Mouse (Mus musculus) midbrain, postnatal 0 days (tissue): ENCODE results near the gene Leo1. TPM values are rescaled to one million over a fixed set of nuclear protein-coding genes. Genes with fewer than 3 reads are reported as not detected.

ENCODE experiments used
- ATAC-seq: fragments of 200-750 bp; cut with Nextera tagmentation; 2 replicates; pipeline ENCODE4 v1.8.0; 2017; ENCODE audit warnings: moderate number of reproducible peaks, mild to moderate bottlenecking, moderate TSS enrichment, moderate library complexity; ENCODE audit not compliant: low FRiP score
- DNase-seq: peaks from one replicate; pipeline ENCODE4 v3.0.0-alpha.2; 2015; ENCODE audit warnings: low spot score
- H3K27ac ChIP-seq: fragments of 300-500 bp; sonication (generic); 2 replicates; pipeline ENCODE4 v1.5.1; 2014; ENCODE audit warnings: low read depth, mild to moderate bottlenecking, low read length, mixed read lengths
- H3K27me3 ChIP-seq: fragments of 300-500 bp; sonication (generic); 2 replicates; pipeline ENCODE4 v1.6.1; 2014; ENCODE audit warnings: low read length, control low read depth, mixed read lengths; ENCODE audit not compliant: insufficient read depth
- H3K36me3 ChIP-seq: fragments of 300-500 bp; sonication (generic); 2 replicates; pipeline ENCODE4 v1.6.1; 2014; ENCODE audit warnings: low read length, control low read depth, mixed read lengths; ENCODE audit not compliant: insufficient read depth
- H3K4me1 ChIP-seq: fragments of 300-500 bp; sonication (generic); 2 replicates; pipeline ENCODE4 v1.6.1; 2014; ENCODE audit warnings: mild to moderate bottlenecking, control low read depth, antibody characterized with exemption, low read length, mixed read lengths; ENCODE audit not compliant: insufficient read depth
- H3K4me2 ChIP-seq: fragments of 300-500 bp; sonication (generic); 2 replicates; pipeline ENCODE4 v1.6.1; 2014; ENCODE audit warnings: low read depth, mild to moderate bottlenecking, low read length, mixed read lengths; ENCODE audit not compliant: poor library complexity, severe bottlenecking
- H3K4me3 ChIP-seq: fragments of 300-500 bp; sonication (generic); 2 replicates; pipeline ENCODE4 v1.5.1; 2014; ENCODE audit warnings: low read depth, mild to moderate bottlenecking, low read length, moderate library complexity
- H3K9ac ChIP-seq: fragments of 300-500 bp; sonication (generic); replicated peaks from 2 replicates; pipeline ENCODE4 v1.6.1; 2014; ENCODE audit warnings: mild to moderate bottlenecking, low read length, moderate library complexity, mixed read lengths; ENCODE audit not compliant: poor library complexity, severe bottlenecking
- H3K9me3 ChIP-seq: fragments of 300-500 bp; sonication (generic); 2 replicates; pipeline ENCODE4 v1.6.1; 2016; ENCODE audit warnings: low read length, control low read depth
- CTCF ChIP-seq: IDR thresholded peaks from 2 replicates; pipeline ENCODE4 v1.5.1; 2016; ENCODE audit warnings: antibody characterized with exemption, mild to moderate bottlenecking
- WGBS: fragments of 180-500 bp; shearing (Covaris S2); extraction: QIAGEN DNeasy Blood & Tissue Kit; methylation state at CpG from one replicate; pipeline ENCODE4 v1.1.7; 2014; 5-methylcytosine and 5-hydroxymethylcytosine counted together
- polyA plus RNA-seq: library from polyadenylated mRNA; unstranded; fragments of >200 nt; fragmentation: Nextera tagmentation; extraction: Ambion mirVana; gene quantifications from 2 replicates; pipeline ENCODE4 v1.2.1, GENCODE M21; 2015
- total RNA-seq: library from RNA; depleted of rRNA; stranded (reverse); fragments of >200 nt; gene quantifications from 2 replicates; pipeline ENCODE4 v1.2.3, GENCODE M21; 2014

The Leo1 gene
- total and polyA plus RNA-seq, 2 experiments from 2014 or later, result 27.8 to 45.0 TPM

DNA sequence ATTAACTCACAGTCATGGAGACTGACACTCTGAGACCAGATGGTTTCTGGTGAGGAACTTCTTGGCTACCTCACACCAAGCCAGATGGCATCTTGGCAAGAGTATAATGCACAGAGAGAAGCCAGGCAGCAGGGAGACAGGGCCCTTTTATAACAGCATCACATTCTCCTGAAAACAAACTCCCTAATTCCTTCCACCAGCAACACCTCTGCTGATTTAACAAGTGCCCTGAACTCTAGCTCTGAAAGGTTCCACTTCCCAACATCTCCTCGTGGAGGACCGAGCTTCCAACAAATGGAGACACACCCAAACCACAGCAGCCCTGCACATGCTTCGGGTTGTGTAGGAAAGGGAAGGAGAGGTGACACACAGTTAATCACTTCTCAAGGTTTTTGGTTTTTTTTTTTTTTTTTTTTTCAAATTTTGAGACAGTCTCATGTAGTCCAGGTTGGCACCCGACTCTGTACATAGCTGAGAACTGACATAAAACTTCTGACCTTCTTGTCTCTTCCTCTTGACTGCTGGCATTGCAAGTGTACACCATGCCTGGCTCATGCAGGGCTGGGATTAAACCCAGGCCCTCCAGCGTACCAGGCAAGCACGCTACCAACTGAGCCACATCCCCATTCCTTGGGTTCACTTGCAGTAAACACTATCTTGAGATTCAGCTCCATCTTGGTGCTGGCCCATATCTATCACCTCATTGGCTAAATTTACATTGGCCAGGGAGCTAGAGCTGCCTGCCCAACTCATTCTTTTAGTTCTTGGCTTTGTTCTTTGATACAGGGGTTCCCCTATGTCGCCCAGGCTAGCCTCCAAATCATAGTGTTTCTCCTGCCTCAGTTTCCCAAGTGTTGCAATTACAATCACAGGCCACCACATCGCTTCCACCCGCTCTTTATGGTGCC, 13.7 kb upstream of the Leo1 start:
- Histone ChIP-seq H3K4me2 (no peak overlapping the region), H3K9ac (no peak overlapping the region), H3K4me3 (no peak overlapping the region), H3K4me1 (no peaks in the 10 kb centered on the region), H3K27me3 (no peaks in the 10 kb centered on the region), H3K36me3 (no peaks in the 10 kb centered on the region), H3K9me3 (no peaks in the 10 kb centered on the region), H3K27ac (no peak overlapping the region)
- DNase-seq, result peak; percentile 60
- TF ChIP-seq CTCF, result no peak
- no peak for ATAC-seq
- 79% methylated on average over 9 of the region's 9 CpGs for WGBS

DNA sequence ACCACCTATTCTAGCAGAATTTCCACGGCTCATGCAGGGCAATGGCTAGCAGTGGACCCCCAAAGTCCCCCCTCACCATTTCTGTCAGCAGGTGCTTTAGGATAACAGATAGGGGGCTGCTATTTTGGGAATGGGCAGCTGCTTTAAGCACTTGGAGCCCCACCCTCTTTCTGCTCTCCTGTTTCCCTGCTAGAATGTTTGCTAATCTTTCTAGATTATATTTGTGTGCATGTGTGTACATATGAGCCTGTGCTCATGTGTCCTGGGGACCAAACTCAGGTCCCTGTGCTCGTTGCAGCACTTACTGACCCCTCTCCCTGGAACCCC, 13.1 kb upstream of the Leo1 start:
- no peaks in the 10 kb centered on the region for H3K27me3 ChIP-seq
- no peak overlapping the region for H3K27ac ChIP-seq
- TF ChIP-seq CTCF, result no peak
- H3K4me1 ChIP-seq, result no peaks in the 10 kb centered on the region
- no peaks in the 10 kb centered on the region for H3K9me3 ChIP-seq
- DNase-seq (no peak), ATAC-seq (no peak)
- WGBS, result 65% methylated on average over 2 of the region's 2 CpGs
- no peaks in the 10 kb centered on the region for H3K36me3 ChIP-seq
- H3K9ac ChIP-seq, result no peak overlapping the region
- no peak overlapping the region for H3K4me3 ChIP-seq
- no peak overlapping the region for H3K4me2 ChIP-seq

DNA sequence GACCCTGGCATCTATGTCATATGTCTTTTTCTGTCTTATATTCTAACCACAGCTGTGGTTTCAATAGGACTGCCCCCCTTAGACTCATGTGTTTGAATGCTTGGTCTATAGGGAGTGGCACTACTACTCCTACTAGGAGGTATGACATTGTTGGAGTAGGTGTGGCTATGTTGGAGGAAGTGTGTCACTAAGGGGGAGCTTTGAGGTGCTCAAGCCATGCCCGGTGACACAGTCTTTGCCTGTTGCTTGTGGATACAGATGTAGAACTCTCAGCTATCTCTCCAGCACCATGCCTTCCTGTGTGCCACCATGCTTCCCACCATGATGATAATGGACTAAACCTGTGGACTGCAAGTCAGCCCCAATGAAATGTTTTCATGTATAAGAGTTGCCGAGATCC, 12.3 kb upstream of the Leo1 start:
- H3K4me2 ChIP-seq, result no peak overlapping the region
- no peaks in the 10 kb centered on the region for H3K27me3 ChIP-seq
- H3K27ac ChIP-seq, result no peak overlapping the region
- no peak for TF ChIP-seq CTCF
- no peaks in the 10 kb centered on the region for H3K9me3 ChIP-seq
- no peak overlapping the region for H3K4me3 ChIP-seq
- no peak overlapping the region for H3K9ac ChIP-seq
- ATAC-seq, result no peak
- 93% methylated on average over 2 of the region's 2 CpGs for WGBS
- DNase-seq, result no peak
- no peaks in the 10 kb centered on the region for H3K4me1 ChIP-seq
- H3K36me3 ChIP-seq, result no peaks in the 10 kb centered on the region

DNA sequence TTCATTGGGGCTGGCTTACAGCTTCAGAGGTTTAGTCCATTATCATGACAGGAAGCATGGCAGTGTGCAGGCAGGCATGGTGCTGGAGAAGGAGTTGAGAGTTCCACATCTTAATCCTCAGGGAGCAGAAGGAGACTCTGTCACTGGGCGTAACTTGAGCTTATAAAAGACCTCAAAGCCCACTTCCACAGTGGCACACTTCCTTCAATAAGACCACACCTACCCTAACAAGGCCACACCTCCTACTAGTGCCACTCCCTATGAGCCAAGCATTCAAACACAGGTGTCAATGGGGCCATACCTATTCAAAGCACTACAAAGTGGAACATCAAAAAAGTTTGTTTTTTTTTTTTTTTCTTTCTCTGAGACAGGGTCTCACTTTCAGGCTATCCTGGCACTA, 11.7 kb upstream of the Leo1 start:
- H3K4me2 ChIP-seq, result no peak overlapping the region
- no peak for TF ChIP-seq CTCF
- WGBS, result 91% methylated on average over 1 of the region's 1 CpGs
- H3K4me1 ChIP-seq, result no peaks in the 10 kb centered on the region
- H3K9ac ChIP-seq, result no peak overlapping the region
- H3K27ac ChIP-seq, result no peak overlapping the region
- H3K27me3 ChIP-seq, result no peaks in the 10 kb centered on the region
- no peaks in the 10 kb centered on the region for H3K9me3 ChIP-seq
- no peak for DNase-seq
- ATAC-seq, result no peak
- no peaks in the 10 kb centered on the region for H3K36me3 ChIP-seq
- no peak overlapping the region for H3K4me3 ChIP-seq

DNA sequence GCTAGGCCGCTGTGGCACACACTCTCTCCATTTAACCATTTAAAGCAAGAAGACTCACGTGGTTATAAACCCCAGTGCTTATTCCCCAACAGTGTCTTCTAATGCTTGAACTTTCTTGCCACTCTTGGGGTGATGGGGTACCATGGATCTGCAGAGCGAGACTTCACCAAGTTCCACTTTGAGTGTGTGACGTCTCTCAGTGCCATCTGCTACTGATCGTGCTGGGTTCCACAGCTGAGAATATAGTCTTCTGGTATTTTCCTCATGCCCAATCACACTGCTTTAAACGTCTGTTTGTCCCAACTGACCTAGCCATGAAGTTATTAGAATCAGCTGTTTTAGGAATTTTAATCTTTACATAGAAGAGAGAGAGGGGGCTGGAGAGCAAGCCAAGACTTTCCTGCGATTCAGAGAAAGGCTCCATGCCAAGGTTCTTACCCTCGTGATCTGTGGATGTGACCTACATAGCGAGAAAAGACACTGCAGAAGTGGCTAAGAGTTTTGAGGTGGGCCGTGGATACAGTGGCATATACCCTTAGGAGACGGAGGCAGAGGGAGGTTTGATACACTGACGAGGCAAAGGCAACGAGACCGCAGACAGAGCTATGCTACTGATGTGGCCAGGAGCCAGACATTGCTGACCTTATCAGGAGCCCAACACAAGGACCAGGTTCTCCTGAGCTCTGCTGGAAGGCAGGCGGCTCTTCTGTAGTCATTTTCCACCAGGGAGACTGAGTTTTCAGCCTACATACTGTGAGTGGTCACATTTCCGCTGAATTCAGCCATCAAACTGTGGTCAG, 10.3 kb upstream of the Leo1 start:
- H3K9me3 ChIP-seq, result no peaks in the 10 kb centered on the region
- no peak for TF ChIP-seq CTCF
- no peaks in the 10 kb centered on the region for H3K27me3 ChIP-seq
- no peak overlapping the region for H3K9ac ChIP-seq
- WGBS, result 72% methylated on average over 16 of the region's 16 CpGs
- H3K4me2 ChIP-seq, result no peak overlapping the region
- no peak for ATAC-seq
- no peak overlapping the region for H3K27ac ChIP-seq
- DNase-seq, result no peak
- no peak overlapping the region for H3K4me3 ChIP-seq
- H3K36me3 ChIP-seq, result no peaks in the 10 kb centered on the region
- H3K4me1 ChIP-seq, result no peaks in the 10 kb centered on the region

DNA sequence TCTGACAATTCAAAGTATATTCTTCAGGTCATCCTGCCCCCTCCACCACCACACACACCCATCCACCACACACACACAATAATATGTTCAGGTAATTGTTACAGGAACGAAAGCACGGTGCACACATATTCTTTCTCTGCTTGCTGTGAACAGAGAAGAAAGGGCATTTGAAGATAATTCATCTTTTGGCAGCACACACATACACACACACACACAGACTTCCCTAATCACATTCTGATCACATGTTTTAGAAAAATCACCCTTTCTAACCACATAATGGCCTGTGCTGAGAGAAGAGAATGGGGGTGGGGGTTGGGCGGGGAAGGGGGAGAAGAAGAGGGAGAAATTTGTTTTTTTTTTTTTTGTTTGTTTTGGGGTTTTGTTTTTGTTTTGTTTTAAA, 8.6 kb upstream of the Leo1 start:
- Histone ChIP-seq H3K36me3 (no peaks in the 10 kb centered on the region), H3K4me2 (no peak overlapping the region), H3K4me1 (no peaks in the 10 kb centered on the region), H3K4me3 (no peak overlapping the region), H3K9me3 (no peaks in the 10 kb centered on the region), H3K27ac (no peak overlapping the region), H3K27me3 (no peaks in the 10 kb centered on the region), H3K9ac (no peak overlapping the region)
- DNase-seq (no peak), ATAC-seq (no peak)
- WGBS, result 72% methylated on average over 3 of the region's 3 CpGs
- no peak for TF ChIP-seq CTCF
